In genomic region chr8:110897495-110897894, GRCm38 (mm10) we compare ENCODE assay signal across 15 mouse cellular contexts.
"Had no signal": no experiment of that assay in that cellular context is flagged by ENCODE, and none has a peak within 500 bp of the region (broad histone marks: within the 10 kb centered on the region; RNA-seq: fewer than 3 reads in every experiment).

No protein-coding gene starts in this region.

- H3K4me2 ChIP-seq: lung, embryonic 14.5 days; midbrain, embryonic 12.5 days; midbrain, embryonic 15.5 days; neural tube, embryonic 13.5 days had no signal

- H3K9me3 ChIP-seq: midbrain, embryonic 12.5 days; midbrain, embryonic 15.5 days; neural tube, embryonic 13.5 days had no signal

- H3K27me3 ChIP-seq: midbrain, embryonic 12.5 days; midbrain, embryonic 15.5 days; neural tube, embryonic 13.5 days had no signal

- DNase-seq: kidney, adult 18-20 months; kidney, adult 9 months; kidney, postnatal 14 days; kidney, postnatal 4 days; layer of hippocampus, postnatal 36 days; liver, postnatal 0 days; lung, embryonic 14.5 days; thymus, postnatal 25 days had no signal

- H3K9ac ChIP-seq: liver, embryonic 14.5 days; liver, postnatal 0 days; lung, embryonic 14.5 days; midbrain, embryonic 12.5 days; midbrain, embryonic 15.5 days; neural tube, embryonic 13.5 days had no signal

- ATAC-seq: liver, postnatal 0 days; lung, postnatal 0 days; midbrain, embryonic 15.5 days had no signal

- H3K4me3 ChIP-seq: left cerebral cortex, adult 2 months; midbrain, embryonic 12.5 days; midbrain, embryonic 15.5 days; neural tube, embryonic 13.5 days had no signal

- H3K27ac ChIP-seq: left cerebral cortex, adult 2 months; liver, embryonic 14.5 days; macrophage; midbrain, embryonic 12.5 days; midbrain, embryonic 15.5 days; neural tube, embryonic 13.5 days had no signal
